Mouse (Mus musculus) midbrain, embryonic 10.5 days (tissue): ENCODE measurements at regions not wholly inside any gene's neighbourhood (a gene's known extent, or its start where the extent isn't known, plus 50 kb on each side); places are given as distances from the start of the nearest gene placed in this dataset.
A peak's percentile ranks its signal among the peaks of the same experiment; 100 is the strongest.

Experiments used
- DNase-seq: peaks from one replicate; pipeline ENCODE4 v3.0.0-alpha.2; 2017; ENCODE audit warnings: low spot score
- H3K27ac ChIP-seq: fragments of 300-500 bp; sonication (generic); replicated peaks from 2 replicates; pipeline ENCODE4 v1.5.1; 2016; ENCODE audit warnings: mild to moderate bottlenecking
- H3K27me3 ChIP-seq: fragments of 300-500 bp; sonication (generic); 2 replicates; pipeline ENCODE4 v1.6.1; 2016; ENCODE audit warnings: low read depth, mild to moderate bottlenecking; ENCODE audit not compliant: poor library complexity, severe bottlenecking
- H3K36me3 ChIP-seq: fragments of 300-500 bp; sonication (generic); 2 replicates; pipeline ENCODE4 v1.6.1; 2016; ENCODE audit warnings: mild to moderate bottlenecking, moderate library complexity
- H3K4me1 ChIP-seq: fragments of 300-500 bp; sonication (generic); 2 replicates; pipeline ENCODE4 v1.6.1; 2016
- H3K4me3 ChIP-seq: fragments of 300-500 bp; sonication (generic); 2 replicates; pipeline ENCODE4 v1.5.1; 2016; ENCODE audit warnings: mild to moderate bottlenecking, moderate library complexity
- H3K9me3 ChIP-seq: fragments of 300-500 bp; sonication (generic); replicated peaks from 2 replicates; pipeline ENCODE4 v1.6.1; 2016; ENCODE audit warnings: mild to moderate bottlenecking
- WGBS: fragments of 180-500 bp; shearing (Covaris S2); methylation state at CpG from one replicate; pipeline ENCODE4 v1.1.7; 2016; 5-methylcytosine and 5-hydroxymethylcytosine counted together

DNA sequence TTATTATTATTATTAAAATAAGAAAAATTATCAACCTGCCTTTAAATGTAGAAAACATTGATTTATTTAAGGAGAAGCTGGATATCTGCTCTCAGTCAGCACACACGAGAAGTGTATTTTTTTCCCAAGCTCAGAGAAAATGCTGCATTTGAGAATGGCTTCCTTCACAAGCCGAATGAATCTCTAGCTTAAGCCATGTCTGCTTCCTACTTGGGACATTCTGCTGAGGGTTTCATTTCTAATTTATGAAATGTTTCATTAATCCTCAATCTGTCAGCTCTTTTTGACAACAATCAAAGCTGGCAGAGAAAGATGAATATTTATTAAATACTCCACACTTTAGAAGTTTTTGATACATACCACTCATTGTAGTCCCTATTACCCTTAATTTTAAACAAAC lies 622.4 kb upstream of the Cypt12 start:
- H3K4me1 ChIP-seq: peaks cover 69% of the 10 kb centered on the region
- no peaks in the 10 kb centered on the region for H3K27me3 ChIP-seq
- DNase-seq: no peak
- no peaks in the 10 kb centered on the region for H3K9me3 ChIP-seq
- no peak overlapping the region for H3K27ac ChIP-seq
- H3K36me3 ChIP-seq: no peaks in the 10 kb centered on the region
- H3K4me3 ChIP-seq: no peak overlapping the region
- 84% methylated on average over 2 of the region's 2 CpGs for WGBS

DNA sequence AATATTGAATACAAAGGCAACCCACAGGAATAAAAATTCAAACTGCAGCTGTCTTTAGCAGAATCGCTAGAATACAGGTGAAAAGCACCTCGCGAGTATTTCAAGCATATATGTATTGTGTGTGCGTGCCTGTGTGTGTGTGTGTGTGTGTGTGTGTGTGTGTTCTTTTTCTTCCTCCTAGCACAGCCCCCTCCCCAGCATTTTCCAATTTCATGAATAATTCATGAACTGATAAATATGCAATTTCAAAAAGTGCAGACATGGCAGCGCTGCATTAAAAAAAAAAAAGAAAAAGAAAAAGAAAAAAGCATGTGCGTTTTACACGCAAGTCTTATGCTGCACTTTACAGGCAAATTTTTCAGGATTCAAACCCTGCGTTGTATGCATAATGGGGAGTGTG lies 621.9 kb upstream of the Cypt12 start:
- Histone ChIP-seq H3K27me3 (no peaks in the 10 kb centered on the region), H3K36me3 (no peaks in the 10 kb centered on the region), H3K4me1 (peaks cover 73% of the 10 kb centered on the region), H3K9me3 (no peaks in the 10 kb centered on the region), H3K27ac (no peak overlapping the region; the same call in 1 of the 2 replicates), H3K4me3 (no peak overlapping the region)
- WGBS: 93% methylated on average over 8 of the region's 8 CpGs
- DNase-seq: no peak

DNA sequence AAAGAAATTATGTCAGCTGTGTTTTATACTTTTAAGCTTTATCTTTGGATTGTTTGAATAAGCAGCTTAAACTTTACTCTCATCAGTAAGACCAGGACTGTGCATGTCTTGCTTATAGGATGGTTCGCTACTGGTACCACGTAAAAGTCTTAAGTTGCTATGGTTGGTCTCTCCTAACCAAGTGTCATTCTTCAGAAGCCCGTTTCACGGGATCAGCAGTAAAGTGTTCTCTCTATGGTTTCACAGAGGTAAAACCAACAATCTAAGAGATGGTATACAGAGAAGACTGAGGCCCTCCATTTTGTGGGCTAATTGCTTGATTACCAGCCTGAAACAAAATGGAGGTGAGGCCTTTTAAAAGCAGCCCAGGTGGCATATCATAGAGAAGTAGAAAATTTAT lies 621.4 kb upstream of the Cypt12 start:
- no peak overlapping the region; the same call in 1 of the 2 replicates for H3K27ac ChIP-seq
- 82% methylated on average over 4 of the region's 4 CpGs for WGBS
- peaks cover 71% of the 10 kb centered on the region for H3K4me1 ChIP-seq
- no peaks in the 10 kb centered on the region for H3K36me3 ChIP-seq
- no peaks in the 10 kb centered on the region for H3K27me3 ChIP-seq
- no peak overlapping the region for H3K4me3 ChIP-seq
- DNase-seq: no peak
- H3K9me3 ChIP-seq: no peaks in the 10 kb centered on the region

DNA sequence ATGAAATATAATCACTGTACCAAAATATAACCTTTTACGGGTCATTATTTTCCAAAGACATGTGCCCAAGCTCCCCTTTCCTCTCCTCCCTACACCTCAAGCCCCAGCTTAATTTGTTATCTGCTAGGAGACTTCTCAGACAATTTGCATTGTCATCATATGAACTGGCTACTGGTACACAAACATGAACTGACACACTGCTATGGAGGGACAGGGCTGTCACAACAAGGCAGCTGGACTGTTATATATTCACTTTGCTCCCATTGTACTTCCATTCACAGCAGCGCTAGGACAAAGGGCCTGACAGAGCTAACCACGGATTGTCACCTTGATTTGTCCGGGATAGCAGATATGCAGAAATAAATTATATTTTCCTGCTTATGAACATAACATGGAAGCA lies 620.5 kb upstream of the Cypt12 start:
- H3K4me1 ChIP-seq: peaks cover 62% of the 10 kb centered on the region
- H3K27me3 ChIP-seq: no peaks in the 10 kb centered on the region
- H3K4me3 ChIP-seq: no peak overlapping the region
- no peaks in the 10 kb centered on the region for H3K9me3 ChIP-seq
- no peak for DNase-seq
- H3K27ac ChIP-seq: peak overlapping the region; percentile 47; the same call in 1 of the 2 replicates
- no peaks in the 10 kb centered on the region for H3K36me3 ChIP-seq
- 79% methylated on average over 4 of the region's 4 CpGs for WGBS

GRCm38 (mm10) chr3:17329411-17329810 lies 618.8 kb upstream of the Cypt12 start:
- Histone ChIP-seq H3K27me3 (no peaks in the 10 kb centered on the region), H3K36me3 (no peaks in the 10 kb centered on the region), H3K9me3 (no peaks in the 10 kb centered on the region), H3K4me3 (no peak overlapping the region), H3K27ac (no peak overlapping the region; the same call in 1 of the 2 replicates), H3K4me1 (peaks cover 60% of the 10 kb centered on the region)
- DNase-seq: no peak
- WGBS: 65% methylated on average over 4 of the region's 4 CpGs

GRCm38 (mm10) chr3:17330429-17331373 lies 617.5 kb upstream of the Cypt12 start:
- no peak overlapping the region for H3K4me3 ChIP-seq
- H3K27me3 ChIP-seq: no peaks in the 10 kb centered on the region
- no peak for DNase-seq
- H3K27ac ChIP-seq: peak overlapping the region; percentile 57; the same call in 1 of the 2 replicates
- no peaks in the 10 kb centered on the region for H3K36me3 ChIP-seq
- H3K9me3 ChIP-seq: no peaks in the 10 kb centered on the region
- WGBS: 59% methylated on average over 6 of the region's 6 CpGs
- H3K4me1 ChIP-seq: peaks cover 50% of the 10 kb centered on the region

GRCm38 (mm10) chr3:17360253-17360652 lies 588.0 kb upstream of the Cypt12 start:
- Histone ChIP-seq H3K4me1 (no peaks in the 10 kb centered on the region), H3K27ac (no peak overlapping the region), H3K36me3 (no peaks in the 10 kb centered on the region), H3K27me3 (no peaks in the 10 kb centered on the region), H3K9me3 (no peaks in the 10 kb centered on the region), H3K4me3 (no peak overlapping the region)
- no peak for DNase-seq
- 91% methylated on average over 3 of the region's 3 CpGs for WGBS
